Mouse (Mus musculus) activated CD4-positive, CD25-positive, alpha-beta regulatory T cell, adult 4 months (primary cell): Measurements from ENCODE around the gene Gm38431. TPM values are rescaled to one million over a fixed set of nuclear protein-coding genes. Genes with fewer than 3 reads are reported as not detected.

Source experiments
- ATAC-seq: one replicate; pipeline ENCODE4 v1.8.0; 2017
- polyA plus RNA-seq, 2 experiments: library from polyadenylated mRNA; unstranded; fragments of 100-300 nt; shearing (Covaris generic); gene quantifications; one replicate each; pipeline ENCODE4 v1.2.1; 2017

Gene Gm38431
- polyA plus RNA-seq: 1 to 10 TPM in 1 of 2 experiments, under 1 TPM in 1; 0.67 to 3.2 TPM

DNA sequence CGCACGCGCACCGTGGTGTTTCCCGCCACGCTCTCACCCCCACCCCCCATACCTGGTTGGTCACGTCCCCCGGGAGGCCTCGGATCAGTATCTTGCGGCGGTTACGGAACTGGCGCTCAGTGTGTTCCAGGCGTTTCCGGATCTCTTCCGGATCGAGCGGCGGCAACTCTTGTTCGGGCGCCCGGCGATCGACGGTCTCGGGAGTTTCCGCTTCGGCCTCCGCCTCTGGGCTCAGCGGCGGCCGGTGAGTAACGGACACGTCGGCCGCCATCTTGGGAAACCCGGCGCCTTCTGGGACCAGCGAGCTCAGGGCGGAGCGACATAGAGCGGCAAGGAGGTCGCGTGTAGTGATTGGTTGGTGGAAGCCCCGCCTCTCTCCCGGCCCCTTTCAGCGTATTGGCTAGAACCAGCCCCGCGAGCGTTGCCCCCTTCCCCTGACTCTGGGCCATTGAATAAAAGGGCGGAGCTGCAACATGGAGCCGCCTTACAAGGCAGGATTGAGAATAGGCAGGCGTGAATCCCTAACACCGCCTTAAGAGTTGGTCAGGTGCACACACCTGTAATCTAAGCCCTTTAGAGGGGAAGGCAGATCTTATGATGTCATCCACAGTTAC is at the start of gene Gm38431, which contains the start of gene Raver1:
Gene Gm38431 (minus strand): TSS at position 291 of the 614 bp plus-strand sequence.
Gene Raver1 (minus strand): TSS at position 302 of the 614 bp plus-strand sequence.
- peak; percentile 97 for ATAC-seq

DNA sequence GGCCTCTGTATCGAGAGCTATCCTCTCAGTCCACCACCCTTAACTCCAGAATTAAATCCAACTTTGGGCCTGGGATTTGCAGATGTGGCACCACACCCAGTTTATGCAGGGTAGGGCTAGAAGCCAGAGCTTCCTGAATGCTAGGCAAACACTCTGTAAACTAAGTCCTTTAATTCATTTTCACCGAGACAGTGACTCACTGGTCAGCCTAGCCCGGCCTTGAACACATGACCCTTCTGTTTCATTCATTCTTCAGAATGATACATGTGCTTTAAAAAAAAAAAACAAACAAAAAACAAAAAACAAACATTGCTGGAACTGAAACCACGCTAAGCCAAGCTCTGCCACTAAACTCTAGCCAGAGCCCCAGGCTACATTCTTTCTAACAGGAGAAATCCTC is 46.6 kb upstream of the Gm38431 start:
- no peak for ATAC-seq

DNA sequence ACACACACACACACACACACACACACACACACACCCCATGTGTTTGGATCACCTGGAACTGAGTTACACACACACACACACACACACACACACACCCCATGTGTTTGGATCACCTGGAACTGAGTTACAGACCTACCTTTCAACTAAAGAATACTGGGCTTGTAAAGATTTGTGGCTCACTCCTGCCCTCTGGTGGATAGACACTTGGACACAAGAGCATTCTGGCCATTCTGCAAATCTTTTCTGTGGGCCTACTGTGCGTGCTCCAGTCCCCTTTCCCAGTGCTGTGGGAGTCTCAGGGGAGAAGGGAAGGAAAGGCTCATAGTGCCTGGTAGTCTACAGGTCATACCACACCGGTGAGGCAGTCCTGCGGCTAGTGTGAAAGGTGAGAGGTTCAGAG is 45.4 kb upstream of the Gm38431 start:
- ATAC-seq: peak; percentile 17

DNA sequence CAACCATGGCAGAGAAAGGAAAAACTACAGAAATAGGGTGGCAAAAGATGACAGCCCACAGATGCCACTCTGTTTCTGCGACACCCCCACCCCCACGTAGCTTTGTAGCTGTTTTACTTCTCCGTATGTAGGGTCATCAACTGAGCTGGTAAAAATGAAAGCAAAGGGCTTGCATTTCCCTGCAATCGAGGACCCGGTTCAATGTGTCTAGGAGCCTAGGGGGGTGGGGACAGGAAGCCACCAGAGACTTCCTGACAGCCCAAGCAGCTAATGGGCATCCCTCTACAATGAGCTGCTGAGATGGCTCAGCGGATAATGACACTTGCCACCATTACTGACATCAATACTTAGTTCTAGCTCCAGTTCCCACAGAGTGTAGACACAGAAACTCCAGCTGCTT is 44.6 kb upstream of the Gm38431 start:
- peak; percentile 52 for ATAC-seq

DNA sequence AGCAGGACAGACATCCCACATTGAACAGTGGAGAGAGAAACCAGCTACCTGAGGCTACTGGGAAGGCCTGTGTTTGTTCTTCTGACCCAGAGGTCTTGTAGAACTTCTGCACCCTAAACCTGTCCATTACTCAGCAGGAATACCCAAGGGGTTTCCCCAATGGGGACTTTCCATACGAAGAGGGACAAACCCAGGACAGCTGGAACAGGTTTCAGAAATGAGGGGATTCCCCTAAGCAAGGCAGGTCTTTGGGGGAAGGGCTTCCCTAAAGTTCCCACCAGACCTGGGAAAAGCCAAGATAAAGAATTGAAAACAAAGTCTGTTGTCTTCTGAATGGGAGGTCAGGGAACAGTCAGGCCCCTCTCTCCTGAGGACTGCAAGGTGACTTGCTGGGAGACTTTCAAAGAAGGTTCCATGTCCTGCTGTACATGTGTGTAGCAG is 44.2 kb upstream of the Gm38431 start:
- peak; percentile 8 for ATAC-seq

DNA sequence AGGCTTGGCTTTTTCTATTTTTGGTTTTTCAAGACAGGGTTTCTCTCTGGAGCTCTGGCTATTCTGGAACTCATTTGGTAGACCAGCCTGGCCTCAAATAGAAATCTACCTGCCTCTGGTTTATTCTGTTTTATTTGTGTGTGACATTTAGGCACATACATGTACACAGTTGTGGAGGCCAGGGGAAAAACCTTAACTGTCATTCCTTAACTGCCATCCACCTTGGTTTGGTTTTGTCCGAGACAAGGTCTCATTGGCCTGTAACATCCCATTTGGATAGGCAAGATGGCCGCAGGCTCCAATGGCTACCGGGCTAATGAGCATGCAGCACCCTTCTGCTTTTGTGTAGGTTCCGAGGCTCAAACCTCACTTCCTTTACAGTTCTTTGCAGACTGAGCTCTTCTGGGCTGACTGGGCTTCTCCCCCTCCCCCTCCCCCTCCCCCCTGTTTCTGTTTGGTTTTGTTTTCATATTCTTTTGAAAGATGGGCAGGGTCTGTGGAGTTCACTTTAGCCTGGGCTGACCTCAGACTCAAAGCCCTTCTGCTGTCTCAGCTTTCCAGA is 43.6 kb upstream of the Gm38431 start:
- ATAC-seq: no peak

DNA sequence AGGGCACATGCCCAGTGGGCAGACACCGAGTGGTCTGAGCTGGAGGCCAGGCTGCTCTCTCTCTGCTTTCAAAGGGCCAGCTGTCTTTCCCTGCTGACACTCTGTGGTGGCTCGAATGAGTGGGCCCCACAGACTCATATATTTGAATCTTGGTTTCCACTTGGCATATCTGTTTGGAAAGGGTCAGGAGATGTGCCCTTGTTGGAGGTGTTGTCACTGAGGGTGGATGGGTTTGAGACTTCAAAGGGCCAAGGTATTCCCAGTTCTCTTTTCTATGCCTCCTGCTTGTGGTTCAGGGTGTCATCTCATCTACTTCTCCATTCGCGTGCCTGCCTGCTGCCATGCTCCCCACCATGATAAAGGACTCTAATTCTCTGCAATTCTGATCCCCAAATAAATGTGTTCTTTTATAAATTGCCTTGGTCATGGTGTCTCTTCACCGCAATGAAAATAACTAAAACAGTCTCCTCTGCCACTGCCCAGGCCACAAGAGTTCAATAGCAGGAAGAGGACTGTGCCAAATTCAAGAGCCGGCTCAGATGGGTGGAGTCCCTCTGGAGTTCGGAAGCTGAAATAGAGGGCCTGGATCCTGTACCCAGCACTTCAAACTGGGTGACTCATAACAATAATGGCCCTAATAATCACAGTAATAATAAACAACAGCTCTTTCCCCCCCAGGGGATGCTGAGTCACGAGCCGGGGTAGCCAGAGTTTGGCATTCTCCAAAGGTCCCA is 43.0 kb upstream of the Gm38431 start:
- no peak for ATAC-seq

DNA sequence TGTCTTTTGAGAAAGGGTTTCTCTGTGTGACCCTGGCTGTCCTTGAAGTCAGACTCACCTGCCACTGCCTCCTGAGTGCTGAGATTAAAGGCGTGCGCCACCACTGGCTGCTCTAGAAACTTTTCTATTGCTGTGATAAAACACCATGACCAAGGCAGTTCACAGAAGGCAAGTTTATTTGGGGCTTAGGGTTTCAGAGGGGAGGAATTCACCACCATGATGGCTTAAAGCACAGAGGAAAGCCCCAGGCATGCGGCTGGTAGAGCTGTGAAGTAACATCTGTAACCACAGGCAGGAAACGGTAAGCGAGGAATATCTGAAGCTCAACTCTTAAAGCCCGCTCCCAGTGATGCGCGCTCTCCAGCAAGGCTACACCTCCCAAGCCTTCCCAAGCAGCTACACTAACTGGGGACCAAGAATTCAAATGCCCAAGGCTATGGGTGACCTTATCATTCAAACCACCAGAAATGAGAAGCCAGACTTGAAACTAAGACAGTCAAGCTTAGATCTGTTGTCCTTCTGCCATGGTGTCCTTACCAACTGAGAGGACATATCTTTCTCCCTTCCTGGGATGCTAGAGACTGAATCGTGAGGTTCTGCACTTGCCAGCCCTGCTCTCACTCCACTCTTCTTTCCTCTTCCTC is 41.4 kb upstream of the Gm38431 start:
- ATAC-seq: peak; percentile 30

DNA sequence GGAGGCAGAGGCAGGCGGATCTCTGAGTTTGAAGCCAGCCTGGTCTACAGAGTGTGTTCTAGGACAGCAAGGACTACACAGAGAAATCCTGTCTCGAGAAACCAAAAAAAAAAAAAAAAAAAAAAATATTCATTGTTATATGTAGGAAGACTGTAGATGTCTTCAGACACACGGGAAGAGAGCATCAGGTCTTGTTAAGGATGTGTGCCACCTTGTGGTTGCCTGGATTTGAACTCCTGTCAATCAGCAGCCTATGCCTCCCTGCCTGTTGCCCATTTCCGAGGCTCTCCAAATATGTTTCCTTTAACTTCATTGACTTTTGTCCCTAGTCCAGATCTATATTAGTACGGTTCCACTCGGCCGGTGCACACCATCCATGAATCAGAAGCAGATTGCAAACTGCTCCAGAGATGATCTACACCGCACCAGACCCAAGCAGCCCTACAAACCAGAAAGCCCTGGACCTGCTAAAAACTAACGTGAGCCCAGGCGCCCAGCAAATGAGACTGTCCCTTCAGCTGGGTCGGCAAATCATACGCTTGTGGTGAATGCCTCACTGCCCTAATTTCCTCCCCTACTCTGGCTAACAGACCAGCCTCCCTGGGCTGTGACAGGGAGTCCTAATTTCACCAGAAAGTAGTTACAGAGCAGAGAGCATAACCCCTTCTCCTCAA is 40.4 kb upstream of the Gm38431 start:
- ATAC-seq: no peak

DNA sequence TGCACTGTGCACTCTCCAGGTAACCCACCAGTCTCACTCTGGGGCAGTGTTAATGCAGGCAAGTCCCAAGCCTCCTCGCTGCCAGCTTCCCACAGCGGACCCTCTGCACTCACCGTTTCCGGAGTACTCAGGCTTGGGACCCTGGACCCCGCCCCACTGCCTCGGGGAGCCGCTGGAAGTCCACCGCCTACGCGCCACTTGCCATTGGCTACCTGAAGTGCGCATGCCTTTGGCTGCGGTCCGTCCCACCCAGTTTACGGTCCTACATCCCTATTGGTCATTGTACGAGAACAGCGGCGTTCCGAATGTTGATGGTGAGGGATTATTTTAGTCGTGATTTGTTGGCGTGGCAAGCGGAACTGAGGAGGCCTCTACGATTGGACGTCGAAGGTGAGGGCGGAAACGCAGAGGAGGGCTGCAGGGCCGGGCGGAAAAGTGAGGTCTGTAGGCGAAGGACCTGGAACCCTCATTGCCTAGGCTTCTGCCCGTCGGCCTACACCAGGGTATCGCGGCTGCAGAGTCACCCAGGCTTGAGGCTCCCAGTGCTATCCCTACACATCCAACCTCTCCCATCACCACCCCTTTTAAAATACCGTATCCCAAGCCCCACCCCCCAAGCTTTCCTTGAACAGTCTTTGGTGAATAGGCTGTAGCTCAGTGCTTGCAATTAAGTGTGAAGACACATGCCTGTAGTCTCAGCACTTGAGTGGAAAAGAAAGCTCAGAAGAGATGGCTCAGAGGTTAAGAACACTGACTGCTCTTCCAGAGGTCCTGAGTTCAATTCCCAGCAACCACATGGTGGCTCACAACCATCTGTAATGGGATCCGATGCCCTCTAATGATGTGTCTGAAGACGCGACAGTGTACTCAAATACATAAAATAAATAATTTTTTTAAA is 39.5 kb upstream of the Gm38431 start, which contains the start of gene Tyk2:
Gene Tyk2 (minus strand): TSS at position 185 of the 898 bp plus-strand sequence.
- ATAC-seq: peak; percentile 83

DNA sequence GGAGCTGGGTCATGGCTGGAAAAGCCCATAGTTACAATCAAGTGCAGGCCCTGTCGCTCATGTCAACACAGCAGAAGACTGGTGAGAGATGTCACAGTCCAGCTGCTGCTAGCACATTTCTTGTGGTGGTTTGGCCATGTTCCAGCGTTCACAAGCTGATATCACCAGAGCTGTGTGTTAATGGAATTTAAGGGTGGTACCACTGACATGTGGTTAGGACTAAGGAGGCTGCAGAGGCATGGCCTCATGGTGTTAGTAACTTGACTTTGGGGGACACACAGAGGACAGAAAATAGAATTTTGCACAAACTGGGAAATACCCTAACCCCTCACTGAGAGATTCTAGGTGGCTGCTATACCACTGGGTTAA is 34.4 kb upstream of the Gm38431 start:
- ATAC-seq: no peak

DNA sequence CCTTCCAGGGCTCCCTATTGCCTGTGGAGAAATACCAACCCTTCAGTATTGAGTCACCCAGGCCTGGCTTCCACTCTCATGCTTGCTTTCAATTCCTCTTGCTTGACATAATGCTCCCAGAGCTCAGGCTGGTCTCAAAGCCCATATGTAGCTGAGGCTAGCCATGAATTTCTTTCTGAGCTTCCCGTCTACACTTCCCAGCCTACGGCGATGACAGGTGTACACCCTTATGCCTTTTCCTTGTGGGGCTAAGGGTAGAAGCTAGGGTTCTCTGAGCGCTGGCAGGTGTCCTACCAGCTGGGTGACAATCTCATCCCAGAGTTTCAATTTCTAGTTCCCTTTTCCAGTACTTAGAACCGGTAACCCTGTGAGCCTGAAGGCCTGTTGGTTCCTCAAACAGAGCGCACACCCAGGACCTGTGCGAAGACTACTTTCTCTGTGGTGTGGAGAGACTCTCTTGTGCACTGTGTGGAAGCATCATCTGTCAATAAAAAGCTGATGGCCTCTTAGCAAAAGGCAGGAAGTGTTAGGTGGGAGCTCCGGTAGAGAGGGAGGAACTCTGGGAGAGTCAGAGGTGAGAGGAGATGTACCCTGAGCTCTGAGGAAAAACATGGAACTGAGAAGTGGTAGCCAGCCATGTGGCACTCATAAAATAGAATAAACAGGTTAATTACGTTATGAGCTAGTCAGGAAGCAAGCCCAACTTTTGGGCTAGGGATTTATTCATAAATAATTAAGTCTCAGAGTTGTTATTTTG is 33.9 kb upstream of the Gm38431 start:
- no peak for ATAC-seq

DNA sequence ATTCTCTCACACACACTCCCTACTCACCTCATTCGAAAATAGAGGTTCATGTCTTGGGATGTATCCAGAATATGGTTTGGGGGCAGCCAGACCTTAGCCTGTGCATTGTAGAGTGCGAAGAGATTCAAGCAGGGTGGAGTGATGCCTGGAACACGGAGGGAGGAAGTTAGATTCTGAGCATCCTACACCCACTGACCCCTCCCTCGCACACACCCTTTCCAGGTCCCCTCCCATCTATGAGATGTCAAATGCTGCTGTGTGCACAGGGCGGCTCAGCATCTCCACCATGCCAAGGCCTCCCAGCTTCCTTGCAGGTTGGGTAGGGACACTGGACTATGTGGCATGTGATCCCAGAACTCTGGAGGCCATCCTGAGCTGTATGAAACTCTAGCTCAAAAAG is 33.0 kb upstream of the Gm38431 start:
- ATAC-seq: no peak

DNA sequence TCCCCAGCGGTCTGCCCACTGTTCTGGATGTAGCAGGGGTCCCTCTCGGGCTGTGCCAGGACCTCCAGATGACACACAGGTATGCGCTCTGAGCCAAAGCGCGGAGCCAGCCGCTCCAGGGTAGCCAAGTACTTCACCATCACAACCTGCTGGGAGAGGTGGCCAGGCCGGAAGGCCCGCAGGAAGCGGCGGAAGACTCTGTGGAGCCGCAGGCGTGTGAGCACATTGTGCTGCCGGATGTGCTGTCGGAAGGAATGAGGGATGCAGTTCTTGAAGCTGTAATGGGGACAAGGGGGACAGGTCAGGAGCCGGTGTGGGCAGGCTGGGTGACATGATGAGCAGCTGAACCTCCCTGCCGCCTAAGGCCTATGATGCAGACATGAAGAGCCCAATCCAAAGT is 29.7 kb upstream of the Gm38431 start:
- ATAC-seq: no peak

DNA sequence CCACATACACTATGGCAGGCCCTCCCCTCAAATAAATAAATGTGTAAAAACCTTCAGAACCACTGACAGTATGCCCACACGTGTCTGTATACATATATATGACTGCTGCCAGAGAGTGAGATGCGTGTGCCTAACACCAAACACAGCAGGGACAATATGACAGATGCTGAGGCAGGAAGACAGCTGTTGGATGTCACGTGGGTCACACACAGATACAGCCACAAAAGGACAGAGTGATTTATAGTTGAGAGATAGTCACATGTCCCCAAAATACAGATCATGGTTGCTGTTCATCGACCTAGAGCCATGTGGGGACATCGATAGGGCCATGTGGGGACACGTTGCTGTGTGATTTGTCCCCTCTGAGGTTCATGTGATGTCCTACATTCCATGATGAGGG is 25.3 kb upstream of the Gm38431 start:
- no peak for ATAC-seq

DNA sequence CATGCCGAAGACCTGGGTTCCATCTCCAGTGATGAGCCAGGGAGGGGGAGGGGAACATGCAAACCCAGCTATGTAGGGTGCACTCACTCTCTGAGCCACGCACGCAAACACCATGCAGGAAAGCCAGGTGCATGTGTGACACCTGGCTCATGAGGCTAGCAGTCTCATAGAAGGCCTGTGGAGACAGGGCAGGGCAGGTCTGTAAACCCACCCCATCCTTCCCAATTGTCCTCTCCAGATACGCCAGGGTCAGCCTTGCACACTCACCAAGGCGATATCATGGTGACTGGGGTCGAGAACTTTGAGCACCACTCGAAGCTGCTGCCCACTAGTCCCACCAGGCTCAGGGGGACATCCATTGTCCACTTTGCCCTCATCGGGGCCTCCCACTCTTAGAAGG is 23.3 kb upstream of the Gm38431 start:
- ATAC-seq: no peak

DNA sequence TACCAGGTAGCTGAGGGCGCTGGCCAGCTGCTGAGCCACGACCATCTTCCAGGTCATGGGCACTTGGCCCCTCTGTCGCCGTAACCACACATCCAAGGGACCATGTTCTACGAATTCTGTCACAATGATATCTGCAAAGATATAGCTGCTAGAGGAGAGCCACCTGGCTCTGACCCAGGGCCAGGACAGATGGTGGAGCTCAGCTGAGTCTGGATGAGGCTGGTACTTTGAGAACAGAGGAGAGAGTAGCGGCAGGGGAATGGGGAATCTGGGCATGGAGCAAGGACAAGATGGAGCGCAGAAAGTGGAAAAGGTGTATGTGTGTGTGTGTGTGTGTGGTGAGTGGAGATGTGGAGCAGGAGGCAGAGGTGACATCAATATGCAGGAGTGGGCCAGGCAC is 22.4 kb upstream of the Gm38431 start:
- no peak for ATAC-seq

DNA sequence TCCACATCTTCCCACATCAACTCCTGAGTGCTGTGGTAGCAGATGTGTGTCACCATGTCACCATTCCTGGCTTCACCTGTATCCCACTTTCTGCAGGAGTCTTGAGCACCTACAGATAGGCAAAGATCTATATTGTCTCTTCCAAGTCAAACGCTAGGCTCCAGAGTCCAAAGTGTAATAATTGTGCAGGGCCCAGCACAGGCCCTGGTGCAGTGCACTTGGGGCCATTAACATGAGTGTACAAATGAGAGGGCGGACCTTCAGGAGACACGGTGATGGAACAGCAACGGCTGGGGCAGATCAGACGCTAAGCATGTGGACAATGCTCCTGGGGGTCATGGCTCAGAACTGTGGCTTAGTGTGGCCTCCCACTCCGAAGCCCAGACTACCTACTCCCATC is 22.0 kb upstream of the Gm38431 start:
- no peak for ATAC-seq

DNA sequence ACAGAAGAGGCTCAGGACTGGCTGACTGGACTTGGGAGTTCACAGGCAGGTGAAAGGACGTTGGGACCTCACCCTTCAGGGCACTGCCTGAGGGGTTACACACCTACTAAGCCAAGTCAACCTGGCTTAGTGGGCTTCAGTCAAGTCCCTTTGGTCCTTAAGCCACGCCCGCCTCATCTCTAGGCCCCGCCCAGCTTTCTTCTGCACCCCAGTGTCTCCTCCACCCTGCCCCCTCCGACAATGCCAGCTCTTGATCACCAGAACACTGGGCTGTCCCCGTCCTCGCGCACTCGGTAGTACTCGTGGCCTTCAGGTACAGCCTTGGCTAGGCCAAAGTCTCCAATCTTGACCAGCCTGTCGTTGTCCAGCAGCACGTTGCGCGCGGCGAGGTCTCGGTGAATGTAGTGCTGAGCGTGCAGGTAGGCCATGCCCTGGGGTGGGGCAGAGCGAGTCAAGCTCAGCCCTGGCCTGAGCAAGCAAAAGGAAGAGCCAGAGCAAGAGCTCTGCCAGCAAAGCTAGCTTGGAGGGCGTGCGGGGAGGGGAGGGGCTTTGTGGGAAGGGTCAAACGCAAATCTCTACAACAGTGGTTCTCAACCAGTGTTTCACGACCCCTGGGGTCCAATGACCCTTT is 15.9 kb upstream of the Gm38431 start:
- no peak for ATAC-seq

DNA sequence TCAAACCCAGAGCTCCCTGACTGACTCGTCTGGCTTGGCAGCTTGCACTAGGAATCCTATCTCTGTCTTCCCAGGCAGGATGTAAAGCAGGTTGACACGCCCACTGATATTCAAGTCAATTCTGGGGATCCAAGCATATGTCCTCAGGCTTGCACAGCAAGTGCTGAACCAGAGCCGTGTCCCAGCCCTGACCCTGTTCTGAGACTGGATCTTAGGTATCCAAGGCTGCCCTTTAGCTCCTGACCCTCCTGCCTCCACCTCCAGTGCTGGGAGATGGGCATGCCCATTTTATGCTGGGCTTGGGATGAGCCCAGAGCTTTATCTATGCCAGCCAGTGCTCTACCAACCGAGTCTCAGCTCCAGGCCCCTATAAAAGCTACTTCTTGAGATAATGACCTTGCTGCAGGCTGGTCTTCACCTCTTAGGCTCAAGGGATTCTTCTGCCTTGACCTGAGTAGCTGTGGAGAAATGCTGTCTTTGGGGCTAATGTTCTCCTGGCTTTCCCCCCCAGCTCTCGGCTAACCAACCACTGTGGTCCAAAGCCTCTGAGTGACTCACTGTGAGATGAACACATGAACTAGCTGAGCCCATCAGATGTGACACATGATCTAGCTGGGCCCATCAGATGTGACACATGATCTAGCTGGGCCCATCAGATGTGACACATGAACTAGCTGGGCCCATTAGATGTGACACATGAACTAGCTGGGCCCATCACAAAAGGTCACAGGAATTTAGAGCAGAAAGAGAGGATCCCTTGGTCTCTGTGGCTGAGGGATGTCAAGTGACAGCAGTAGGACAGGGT is 14.2 kb upstream of the Gm38431 start:
- ATAC-seq: no peak
